Mouse (Mus musculus) adipocyte (in vitro differentiated cells): ENCODE data around the gene Il23r.
"Not testable (repeated sequence)": the region's sequence is repeated elsewhere in the genome, so short reads cannot be mapped to it uniquely, and the experiment has no call there.

Source experiments
- DNase-seq: peaks from one replicate; pipeline ENCODE4 v3.0.0-alpha.2; 2016; ENCODE audit warnings: low spot score

Il23r gene

DNA sequence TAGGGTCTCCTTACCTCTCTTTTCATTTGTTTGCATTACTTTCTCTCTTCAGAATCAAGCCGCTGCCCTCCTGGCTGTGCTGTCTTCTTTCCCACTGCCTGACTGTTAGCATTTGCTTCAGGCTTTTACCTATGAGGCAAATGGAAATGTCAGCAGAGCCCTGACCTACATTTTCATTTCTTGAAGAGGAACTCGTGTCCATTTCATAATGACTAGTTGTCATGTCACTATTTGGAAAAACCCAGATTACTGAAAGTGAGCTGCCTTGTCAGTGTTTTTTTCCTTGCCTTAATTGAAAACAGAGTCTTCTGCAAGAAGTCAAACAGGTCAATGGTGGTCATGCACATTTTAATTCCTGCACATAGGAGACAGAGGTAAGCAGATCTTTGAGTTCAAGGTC, at the start of gene Il23r:
TSS of gene Il23r (minus strand) at position 101 of the 400 bp plus-strand sequence.
- DNase-seq, result no peak

DNA sequence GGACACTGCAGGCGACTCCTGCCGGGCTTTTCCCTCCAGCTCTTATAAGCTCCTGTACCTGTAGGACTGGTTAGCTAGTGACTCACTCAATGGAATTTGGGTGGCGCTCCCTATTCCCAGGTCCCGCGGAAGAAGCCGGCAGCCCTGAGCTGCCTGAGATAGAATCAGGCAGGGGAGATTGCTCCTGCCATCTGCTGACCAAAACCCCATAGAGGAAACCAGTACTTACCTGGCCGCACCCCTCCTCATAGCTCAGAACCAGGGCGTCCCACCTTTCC, 44.1 kb upstream of the Il23r start, which contains the start of gene Tacstd2:
TSS of gene Tacstd2 (minus strand) at position 20 of the 278 bp plus-strand sequence.
- DNase-seq, result no peak

DNA sequence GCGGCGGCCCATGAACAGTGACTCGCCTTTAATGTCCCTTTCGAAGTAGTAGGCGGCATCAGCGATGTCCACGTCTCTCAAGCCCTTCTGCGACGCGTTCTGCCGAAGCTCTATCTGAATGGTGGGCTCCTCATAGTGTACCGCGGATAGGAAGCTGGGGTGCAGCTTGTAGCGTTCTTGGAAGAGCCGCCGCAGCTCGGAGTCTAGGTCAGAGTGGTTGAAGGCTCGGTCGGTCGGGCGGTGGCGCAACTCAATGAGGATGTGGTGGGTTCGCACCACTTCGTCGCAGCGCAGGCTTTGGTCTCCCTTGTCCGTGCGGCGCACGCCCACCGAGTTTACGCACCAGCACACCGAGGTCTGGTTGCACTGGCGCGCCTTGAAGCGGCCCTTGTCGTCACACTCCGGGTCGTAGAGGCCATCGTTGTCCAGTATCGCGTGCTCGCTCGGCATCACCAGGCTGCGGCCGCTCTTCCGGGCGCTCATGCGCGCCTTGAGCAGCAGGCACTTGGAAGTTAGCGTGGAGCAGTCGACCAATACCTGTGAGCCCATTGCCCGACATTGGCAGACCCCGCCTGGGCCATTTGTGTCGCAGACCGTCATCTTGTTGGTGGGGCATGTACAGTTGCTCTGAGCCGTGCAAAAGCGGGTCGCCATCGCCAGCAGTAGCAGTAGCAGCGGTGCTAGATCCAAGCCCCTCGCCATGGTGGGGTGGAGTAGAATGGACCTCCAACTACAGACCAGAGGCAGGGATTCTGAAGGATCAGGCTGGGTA, 43.5 kb upstream of the Il23r start:
- no peak for DNase-seq

DNA sequence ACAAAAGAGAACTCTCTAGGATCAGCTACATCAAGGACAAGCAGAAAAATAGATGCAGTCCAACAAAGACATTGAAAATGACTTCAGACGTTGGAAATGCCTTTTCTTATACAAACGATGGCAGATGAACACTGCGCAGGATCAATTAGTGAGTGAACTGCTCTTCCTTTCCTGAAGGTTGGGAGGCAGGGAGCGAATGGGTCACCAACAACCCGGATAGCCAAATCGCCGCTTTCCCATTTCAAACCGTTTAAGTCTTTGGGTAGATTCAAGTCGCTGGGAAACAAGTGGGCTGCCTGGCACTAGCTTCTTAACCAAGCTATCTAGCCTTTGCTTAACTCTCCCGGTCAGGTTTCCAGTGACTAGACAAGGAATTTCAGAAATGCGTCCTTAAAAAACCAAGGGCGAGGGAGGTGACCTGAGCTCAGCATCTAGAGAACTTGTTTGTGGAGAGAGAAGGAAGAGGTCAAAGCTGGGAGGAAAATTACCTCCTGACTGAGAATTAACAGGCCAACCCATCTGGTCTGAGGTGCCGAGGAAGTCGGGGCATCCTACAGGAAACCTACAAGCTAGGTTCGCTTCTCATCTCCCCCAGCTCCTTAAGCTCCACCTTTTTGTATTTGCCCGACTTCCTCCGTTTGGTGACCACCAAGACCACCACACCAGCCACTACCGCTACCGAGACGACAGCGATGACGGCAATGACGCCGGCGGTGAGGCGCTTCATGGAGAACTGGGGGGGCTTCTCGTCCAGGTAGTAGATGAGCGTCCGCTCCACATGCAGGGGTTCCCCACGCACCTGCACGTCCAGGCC, 42.7 kb upstream of the Il23r start:
- no peak for DNase-seq

DNA sequence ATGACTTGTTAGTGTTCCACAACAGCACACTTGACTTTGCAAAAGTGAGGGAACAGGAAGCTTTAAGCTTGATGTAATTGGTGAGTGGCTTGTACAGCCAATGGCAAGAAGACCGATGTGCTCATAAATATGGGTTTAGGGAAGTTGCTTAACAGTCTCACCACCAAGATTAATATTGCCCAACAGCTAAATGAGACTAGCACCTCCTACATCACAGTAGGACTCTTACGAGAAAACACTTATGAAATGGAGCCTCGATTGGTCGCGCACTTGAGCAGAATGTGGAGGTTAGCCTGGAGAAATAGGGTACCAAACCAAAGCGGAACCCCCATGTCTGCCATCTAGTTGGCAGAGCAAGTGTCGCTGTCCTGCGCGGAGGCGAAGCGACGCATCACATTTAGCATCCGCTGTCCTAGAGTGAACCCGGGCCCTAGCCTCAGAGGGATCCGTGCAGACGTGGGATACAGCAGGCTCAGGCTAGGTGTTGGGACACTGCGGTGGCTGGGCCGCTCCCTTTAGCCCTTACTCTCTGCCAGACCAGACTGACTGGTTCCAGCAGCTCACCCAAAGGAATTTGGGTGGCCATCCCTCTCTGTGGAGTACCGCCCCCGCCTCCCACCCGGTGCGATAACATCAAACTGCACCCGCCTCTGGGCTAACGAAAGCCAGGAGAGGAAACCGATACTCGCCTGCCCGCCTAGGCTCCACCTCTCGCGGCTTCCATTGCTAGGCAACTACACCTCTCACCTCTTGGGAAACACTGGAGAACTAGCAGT, 41.2 kb upstream of the Il23r start:
- DNase-seq, result no peak

DNA sequence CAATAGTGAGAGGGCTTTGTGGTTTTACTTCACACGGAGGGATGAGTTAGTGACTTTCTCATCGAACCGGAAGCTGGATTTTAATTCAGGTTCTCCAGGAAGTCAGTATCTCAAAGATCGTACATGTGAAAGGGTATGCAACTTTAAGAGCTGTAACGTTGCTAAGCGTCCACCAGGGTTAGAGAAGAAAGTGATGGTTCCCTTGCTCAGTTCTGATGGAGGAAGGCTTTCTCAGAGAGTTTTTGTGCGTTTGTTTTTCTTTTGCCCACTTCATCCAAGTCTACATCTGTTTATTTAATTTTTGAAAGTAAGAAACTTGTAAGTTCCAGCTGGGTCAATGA, 40.1 kb upstream of the Il23r start:
- DNase-seq, result no peak

DNA sequence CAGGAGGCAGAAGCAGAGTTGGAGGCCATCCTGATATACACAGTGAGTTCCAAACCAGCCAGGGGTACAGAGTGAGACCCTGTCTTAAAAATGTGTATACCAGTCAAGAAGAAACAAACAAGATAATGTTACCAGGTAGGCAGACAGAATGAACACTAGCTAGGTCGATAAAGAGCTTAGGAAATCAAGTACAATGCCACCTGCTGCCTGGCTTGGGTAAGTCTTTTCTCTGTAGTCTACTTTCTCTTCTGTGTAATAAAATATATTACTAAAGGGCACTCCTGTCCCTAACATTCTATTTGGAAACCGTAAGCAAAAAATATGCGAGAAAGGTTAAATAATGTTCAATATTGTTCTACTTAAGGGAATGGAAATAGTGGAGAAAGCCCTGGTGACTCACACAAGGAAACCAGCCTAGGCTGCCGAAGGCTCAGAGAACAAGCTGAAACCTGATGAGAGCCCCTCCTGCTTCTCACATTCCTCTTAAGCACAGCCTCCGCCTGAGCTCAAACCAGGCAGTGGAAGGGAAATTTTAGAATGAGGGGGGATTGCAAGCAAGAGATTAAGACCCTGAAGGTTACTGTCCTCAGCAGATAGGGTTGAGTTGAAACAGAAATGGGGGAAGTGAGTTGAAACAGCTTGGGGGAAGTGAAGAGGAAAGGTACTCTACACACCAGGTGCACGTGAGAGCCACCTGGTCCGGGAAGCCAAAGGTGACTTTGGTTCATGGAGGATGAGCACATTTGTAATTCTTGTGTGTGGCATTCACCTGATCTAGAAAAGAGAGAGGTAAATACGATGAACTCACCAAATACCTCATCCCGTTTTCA, 39.6 kb upstream of the Il23r start:
- peak; percentile 16 for DNase-seq

DNA sequence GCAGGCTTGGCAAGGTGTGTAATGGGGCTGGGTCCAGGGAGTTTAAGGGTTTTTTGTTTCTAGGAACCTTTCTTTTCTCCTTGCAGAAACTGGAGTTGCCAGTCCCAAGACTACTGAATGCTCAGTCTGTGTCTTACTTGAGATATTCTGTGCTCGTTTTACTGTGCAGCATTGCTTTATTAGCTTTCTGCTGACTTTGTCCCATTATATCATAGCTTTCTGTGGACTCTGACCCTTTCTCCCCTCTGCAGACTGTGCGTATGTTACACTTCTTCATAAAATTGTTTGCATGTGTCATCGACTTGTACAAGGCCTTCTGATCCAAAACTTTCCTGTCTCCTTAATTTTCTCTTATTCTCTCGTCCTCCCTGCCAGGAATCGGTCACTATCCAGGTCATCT, 34.7 kb upstream of the Il23r start:
- DNase-seq, result no peak

DNA sequence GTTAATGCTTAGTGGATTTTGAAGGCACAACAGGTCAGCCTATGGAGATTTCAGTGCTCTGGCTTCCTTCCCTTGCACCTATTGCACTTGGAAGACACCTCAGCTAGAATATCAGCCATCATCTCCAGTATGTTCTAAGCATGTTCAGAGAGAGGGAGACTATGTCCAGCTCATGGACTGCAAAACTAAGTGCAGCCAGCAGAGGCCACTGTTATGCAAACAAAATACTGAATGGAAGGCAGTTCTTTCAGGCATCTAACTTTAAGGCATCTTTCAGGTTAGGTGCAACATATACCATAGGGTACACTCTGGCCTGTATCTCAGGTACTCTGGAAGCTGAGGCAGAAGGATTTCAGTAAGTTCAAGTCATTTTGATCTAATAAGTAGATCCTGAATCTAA, 19.1 kb upstream of the Il23r start:
- peak; percentile 54 for DNase-seq

DNA sequence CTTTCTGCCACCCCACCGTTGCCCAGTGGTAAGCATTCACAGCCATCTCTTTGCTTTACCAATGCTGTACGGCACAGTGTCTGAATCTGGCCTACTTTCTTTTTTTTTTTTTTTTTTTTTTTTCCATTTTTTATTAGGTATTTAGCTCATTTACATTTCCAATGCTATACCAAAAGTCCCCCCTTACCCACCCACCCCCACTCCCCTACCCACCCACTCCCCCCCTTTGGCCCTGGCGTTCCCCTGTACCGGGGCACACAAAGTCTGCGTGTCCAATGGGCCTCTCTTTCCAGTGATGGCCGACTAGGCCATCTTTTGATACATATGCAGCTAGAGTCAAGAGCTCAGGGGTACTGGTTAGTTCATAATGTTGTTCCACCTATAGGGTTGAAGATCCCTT, 10.3 kb upstream of the Il23r start:
- DNase-seq, result not testable (repeated sequence)

DNA sequence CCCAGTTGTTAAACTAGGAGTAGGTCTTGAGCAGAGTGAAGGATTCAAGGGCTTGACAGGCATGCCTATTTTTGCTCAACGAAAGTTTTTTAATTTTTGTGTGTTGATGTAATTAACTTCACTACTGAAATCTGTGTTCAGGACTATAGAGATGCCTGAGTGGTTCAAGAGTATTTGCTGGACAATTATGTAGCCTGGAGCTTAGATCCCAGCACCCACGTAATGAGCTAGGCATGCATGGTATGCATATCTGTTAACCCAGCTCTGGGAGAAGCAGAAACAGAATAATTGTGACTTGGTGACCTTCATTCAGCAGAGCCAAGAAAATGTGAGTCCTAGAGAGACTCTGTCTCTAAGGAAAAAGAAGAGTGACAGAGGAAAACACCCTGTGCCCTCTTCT, 10.6 kb downstream of the Il23r start:
- no peak for DNase-seq

DNA sequence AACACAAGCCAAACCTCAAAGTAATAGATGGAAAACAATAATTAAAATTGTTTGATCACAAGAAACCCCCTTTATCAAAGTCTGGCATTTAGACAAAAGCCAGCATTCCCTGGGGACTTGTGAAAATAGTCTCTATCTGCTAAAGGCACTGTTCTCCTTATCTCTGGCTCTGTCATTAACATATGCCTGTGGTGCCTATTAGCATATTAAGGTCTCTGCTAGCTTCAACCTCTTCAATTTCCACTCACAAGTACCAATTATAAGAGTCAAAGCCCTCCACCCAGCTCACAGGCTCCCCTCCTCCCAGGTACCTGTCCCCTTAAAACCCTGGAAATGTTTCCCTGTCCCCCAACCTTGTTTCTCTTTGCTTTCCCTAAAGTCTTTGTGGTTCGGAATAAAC, 20.4 kb downstream of the Il23r start:
- no peak for DNase-seq

DNA sequence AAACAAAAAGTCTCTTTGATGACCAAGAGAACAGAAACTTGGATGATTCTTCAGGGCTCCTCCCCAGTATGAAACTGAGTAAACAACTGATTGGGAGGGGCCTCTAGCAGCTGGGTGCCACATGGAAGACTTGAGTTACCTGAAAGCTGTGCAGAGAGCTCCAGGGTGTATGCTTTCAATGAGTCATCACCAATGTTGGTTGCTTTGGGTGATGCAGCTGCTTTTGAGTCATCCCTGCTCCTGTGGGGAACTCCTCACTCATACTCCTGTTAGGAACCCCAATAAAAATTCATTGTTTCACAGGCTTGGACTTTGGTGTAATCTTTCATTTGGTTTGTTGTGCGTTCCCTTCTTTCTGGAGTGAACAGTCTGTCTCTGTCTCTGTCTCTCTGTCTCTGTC, 32.2 kb downstream of the Il23r start:
- DNase-seq, result no peak

DNA sequence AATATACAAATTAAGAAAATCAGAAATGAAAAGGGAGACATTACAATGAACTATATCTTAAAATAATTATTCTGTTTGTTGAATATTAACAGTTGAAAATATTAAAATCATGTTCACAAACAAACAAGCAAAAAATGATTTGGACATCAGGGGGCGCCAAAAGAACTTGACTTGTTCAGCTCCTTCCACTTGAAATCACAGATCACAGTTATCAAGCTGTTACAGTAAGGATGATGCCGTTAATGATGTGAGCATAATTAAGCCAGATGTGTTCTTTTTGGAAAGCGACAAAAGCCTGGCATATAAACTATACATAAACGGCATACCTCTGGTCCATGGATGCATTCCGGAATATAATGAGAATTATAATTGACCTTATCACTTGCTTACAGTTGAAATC, 40.3 kb downstream of the Il23r start:
- peak; percentile 70 for DNase-seq

DNA sequence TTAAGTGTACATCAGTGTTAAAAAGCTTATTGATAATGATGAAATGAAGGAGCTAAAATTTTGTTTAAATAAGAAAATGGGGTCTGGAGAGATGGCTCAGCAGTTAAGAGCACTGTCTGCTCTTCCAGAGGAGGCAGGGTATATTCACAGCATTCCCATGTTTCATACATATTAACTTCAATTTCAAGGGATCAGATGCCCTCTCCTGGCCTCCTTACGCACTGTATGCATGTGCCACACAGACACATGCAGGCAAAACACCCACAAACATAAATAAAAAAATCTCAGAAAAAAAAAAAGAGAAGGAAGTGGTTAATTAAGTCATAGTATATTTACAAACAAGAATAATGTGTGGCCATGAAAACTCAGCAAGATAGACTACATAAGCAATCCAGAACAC, 45.8 kb downstream of the Il23r start:
- no peak for DNase-seq

DNA sequence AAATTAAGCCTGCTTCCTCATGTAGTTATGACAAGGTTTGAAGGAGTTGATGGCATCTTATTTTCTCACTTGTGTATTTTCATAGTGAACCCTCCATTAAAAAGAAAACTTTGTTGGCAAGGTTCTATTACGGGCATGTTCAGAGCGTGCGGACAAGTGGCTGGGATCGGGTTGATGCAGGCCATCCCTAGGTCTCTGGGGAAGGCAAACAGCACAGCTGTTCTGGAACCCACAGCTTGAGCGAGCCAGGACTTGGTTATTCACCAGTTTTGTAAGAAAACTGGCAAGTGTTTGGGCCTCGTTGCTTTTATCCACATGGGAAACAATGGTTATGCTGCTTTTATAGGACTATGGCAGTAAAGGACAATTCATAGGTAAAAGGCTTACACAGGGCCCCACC, 48.5 kb downstream of the Il23r start:
- DNase-seq, result no peak

DNA sequence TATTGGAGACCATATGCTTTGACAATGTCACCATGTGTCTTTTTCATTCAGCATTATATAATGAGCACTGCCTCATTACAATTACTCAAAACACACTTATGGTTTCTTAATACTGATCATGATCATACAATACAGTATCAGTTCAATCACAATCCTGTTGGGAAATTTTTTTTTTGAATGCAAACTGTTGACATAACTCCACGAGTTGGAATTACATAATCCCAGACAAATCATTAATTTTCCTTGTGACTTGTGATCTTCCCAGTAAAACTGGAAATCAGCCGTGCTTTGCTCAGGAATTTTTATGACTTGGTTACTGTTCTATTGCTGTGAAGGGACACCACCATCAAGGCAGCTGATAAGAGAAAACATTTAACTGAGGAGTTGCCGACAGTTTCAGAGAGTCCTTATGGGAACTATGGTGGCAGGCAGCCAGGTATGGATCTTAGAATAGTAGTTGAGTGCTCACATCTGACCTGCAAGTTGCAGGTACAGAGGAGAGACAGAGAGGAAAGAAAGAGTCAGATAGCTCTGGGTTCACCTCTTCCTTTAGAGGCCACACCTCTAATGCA, 53.8 kb downstream of the Il23r start:
- DNase-seq, result peak; percentile 9

DNA sequence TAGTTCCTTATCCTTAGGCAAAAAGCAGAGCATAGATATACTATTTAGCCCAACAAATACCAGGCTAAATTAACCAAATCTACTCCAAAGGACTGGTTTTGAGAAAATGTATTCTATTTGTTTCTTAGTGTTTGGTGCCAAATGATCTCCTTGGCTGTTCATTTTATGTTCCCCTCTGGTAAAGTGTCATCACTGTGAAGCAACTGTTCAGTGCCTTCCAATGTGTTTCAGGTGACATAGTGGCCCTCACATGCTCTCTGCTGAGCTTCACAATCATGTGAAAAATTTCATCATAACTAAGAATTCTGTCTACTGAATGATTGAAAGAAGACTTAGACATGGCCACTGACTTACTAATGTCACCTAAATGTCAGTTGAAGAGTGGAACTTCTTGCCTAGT, 54.6 kb downstream of the Il23r start:
- no peak for DNase-seq

DNA sequence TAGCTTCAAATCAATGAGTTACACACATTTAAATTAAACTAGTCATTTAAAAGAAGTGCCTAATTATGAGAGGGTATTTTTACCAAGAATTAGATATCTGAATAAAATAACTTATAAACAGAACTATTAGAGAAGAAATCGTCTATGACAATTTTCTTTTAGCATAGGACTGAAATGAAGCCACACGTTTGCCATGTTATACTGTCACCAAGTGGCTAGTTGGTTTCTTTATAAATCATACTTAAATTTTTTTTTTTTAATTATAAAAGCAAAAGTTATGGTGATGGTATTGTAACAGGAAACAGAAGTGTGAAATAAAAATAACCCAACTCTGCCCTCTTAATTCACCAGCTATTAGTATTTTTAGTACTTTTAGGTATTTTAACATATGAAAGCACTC, 55.4 kb downstream of the Il23r start:
- peak; percentile 56 for DNase-seq

DNA sequence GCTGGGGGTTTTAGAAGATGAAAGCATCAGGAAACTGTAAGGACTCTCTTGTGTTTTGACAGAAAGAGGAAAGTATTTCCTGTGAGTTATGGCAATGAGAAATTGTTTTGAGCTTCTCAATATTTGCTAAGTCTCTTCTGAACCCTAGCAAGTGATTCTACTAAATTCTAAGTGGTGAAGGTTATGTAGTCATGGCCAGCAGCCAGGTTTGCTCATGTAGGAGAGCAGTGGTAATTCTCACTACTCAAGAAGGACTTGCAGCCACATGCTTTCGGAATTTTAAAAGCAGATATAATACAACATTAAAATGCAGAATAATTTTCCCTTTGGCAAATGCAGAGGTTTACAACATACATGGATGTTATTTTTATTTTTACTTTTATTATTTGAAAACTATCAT, 55.9 kb downstream of the Il23r start:
- no peak for DNase-seq

DNA sequence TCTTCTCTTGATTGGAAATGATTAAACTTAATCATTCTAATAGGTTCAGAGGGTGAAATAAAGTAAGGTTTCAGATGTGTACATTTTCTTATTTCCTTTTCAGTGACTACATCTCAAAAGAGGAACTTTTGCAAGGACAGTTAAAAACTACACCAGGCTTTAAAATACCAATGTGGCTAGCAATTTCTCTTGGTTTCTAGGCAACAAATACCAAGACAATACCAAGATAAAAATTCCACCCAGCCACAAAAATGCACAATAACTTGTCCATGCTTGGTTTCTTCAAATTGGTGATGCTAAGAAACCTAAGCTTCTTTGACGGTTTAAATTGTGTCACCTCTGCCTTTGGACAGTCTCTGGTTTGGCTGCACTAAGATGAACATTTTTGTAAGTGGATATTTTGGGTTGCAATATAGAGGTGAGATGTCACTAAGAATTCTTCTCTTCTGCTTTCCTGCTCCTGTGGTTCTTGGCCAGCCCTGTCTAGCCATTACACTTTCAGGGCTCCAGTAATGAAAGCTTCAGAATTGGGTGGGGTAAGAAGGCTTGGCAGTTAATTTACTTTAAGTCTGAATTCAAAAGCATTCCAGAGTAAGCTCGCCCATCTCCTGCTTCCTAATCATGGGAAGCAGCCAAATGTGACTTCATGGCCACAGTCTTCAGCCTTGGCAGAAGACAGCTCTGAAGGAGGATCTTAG, 56.8 kb downstream of the Il23r start:
- no peak for DNase-seq
